Comparison of ENCODE assay signal across 9 mouse cellular contexts in genomic region chr11:9347724-9348123, GRCm38 (mm10).
DNase-seq lines count a peak whose midpoint lies in the region; ATAC-seq lines count a peak whose summit lies in the region.
"Had no signal": no experiment of that assay in that cellular context is flagged by ENCODE, and none has a peak within 500 bp of the region (broad histone marks: within the 10 kb centered on the region; RNA-seq: fewer than 3 reads in every experiment).

No protein-coding gene starts in this region.

- H3K4me3 ChIP-seq in hindbrain, embryonic 10.5 days: no peak overlapping the region
- no peak overlapping the region for H3K4me3 ChIP-seq in hindbrain, embryonic 12.5 days
- no peak overlapping the region for H3K4me3 ChIP-seq in neural tube, embryonic 11.5 days (ENCODE audit: low read depth, low read length)
- H3K4me3 ChIP-seq: heart, embryonic 15.5 days had no signal

- H3K4me2 ChIP-seq in hindbrain, embryonic 12.5 days (replicated peaks): no peak overlapping the region
- H3K4me2 ChIP-seq in neural tube, embryonic 11.5 days (ENCODE audit: low read depth): no peak overlapping the region
- H3K4me2 ChIP-seq: heart, embryonic 15.5 days had no signal

- peak; percentile 19 for DNase-seq in hindbrain, embryonic 10.5 days (ENCODE audit: low spot score)
- DNase-seq in right cerebral cortex, adult 2 months (ENCODE audit: low spot score in 2 of 2): peak; percentile 16 to 25
- DNase-seq in right cerebral cortex, postnatal 36 days (ENCODE audit: low spot score in 2 of 2): no peak
- DNase-seq in neural tube, embryonic 11.5 days (ENCODE audit: low spot score): peak; percentile 22
- no peak for DNase-seq in spleen, postnatal 14 days (ENCODE audit: low spot score in 2 of 2)
- no peak for DNase-seq in spleen, postnatal 36 days (ENCODE audit: low spot score in 2 of 2)

- no peaks in the 10 kb centered on the region for H3K9me3 ChIP-seq in hindbrain, embryonic 10.5 days
- no peaks in the 10 kb centered on the region for H3K9me3 ChIP-seq in hindbrain, embryonic 12.5 days (replicated peaks)
- H3K9me3 ChIP-seq in neural tube, embryonic 11.5 days (ENCODE audit: control insufficient read depth, low read length): no peaks in the 10 kb centered on the region
- H3K9me3 ChIP-seq: heart, embryonic 15.5 days had no signal

- no peak for ATAC-seq in hindbrain, embryonic 12.5 days (ENCODE audit: low FRiP score)
- peak; percentile 71 for ATAC-seq in granulocyte monocyte progenitor cell, adult 5-6 weeks (replicated peaks; ENCODE audit: poor library complexity, severe bottlenecking)
- peak; percentile 48; the same call in 1 of the 2 replicates for ATAC-seq in neural tube, embryonic 11.5 days (ENCODE audit: insufficient read depth, low FRiP score, low TSS enrichment)

- H3K27ac ChIP-seq in hindbrain, embryonic 10.5 days: no peak overlapping the region
- no peak overlapping the region for H3K27ac ChIP-seq in hindbrain, embryonic 12.5 days
- H3K27ac ChIP-seq in neural tube, embryonic 11.5 days (ENCODE audit: low read depth, low read length): no peak overlapping the region
- H3K27ac ChIP-seq: heart, embryonic 15.5 days had no signal

- H3K9ac ChIP-seq in hindbrain, embryonic 12.5 days: no peak overlapping the region
- H3K9ac ChIP-seq in neural tube, embryonic 11.5 days (ENCODE audit: low read length): no peak overlapping the region
- H3K9ac ChIP-seq: heart, embryonic 15.5 days had no signal

- no peaks in the 10 kb centered on the region for H3K4me1 ChIP-seq in hindbrain, embryonic 10.5 days (replicated peaks)
- H3K4me1 ChIP-seq in hindbrain, embryonic 12.5 days: no peaks in the 10 kb centered on the region
- no peaks in the 10 kb centered on the region for H3K4me1 ChIP-seq in neural tube, embryonic 11.5 days (ENCODE audit: control insufficient read depth, insufficient read depth, low read length)
- H3K4me1 ChIP-seq: heart, embryonic 15.5 days had no signal

- H3K36me3 ChIP-seq in hindbrain, embryonic 10.5 days: no peaks in the 10 kb centered on the region
- no peaks in the 10 kb centered on the region for H3K36me3 ChIP-seq in hindbrain, embryonic 12.5 days
- H3K36me3 ChIP-seq in neural tube, embryonic 11.5 days (ENCODE audit: control insufficient read depth, insufficient read depth, low read length): no peaks in the 10 kb centered on the region
- H3K36me3 ChIP-seq: heart, embryonic 15.5 days had no signal

- no peaks in the 10 kb centered on the region for H3K27me3 ChIP-seq in hindbrain, embryonic 10.5 days (ENCODE audit: insufficient read depth, poor library complexity, severe bottlenecking)
- no peaks in the 10 kb centered on the region for H3K27me3 ChIP-seq in hindbrain, embryonic 12.5 days
- no peaks in the 10 kb centered on the region for H3K27me3 ChIP-seq in neural tube, embryonic 11.5 days (ENCODE audit: control insufficient read depth, insufficient read depth, low read length)
- H3K27me3 ChIP-seq: heart, embryonic 15.5 days had no signal

- 55% methylated on average over 3 of the region's 3 CpGs for WGBS in hindbrain, embryonic 10.5 days
- WGBS in hindbrain, embryonic 12.5 days: 49% methylated on average over 3 of the region's 3 CpGs
- 52% methylated on average over 3 of the region's 3 CpGs for WGBS in neural tube, embryonic 11.5 days

Comparison
In these comparisons a context has a peak if more than half of its experiments do, and no peak if none do; other contexts are left out.
1. DNase-seq: peak in hindbrain, embryonic 10.5 days (single experiment), right cerebral cortex, adult 2 months (2 of 2) and neural tube, embryonic 11.5 days (single experiment); none in right cerebral cortex, postnatal 36 days (0 of 2), spleen, postnatal 14 days (0 of 2) and spleen, postnatal 36 days (0 of 2).